Mouse (Mus musculus) ES-Bruce4 (cell line): ENCODE measurements around the gene Cpsf3.

ENCODE experiments used
- CTCF ChIP-seq: IDR thresholded peaks from one replicate; pipeline ENCODE4 v1.8.1; 2011; ENCODE audit warnings: low read depth, low read length
- POLR2A ChIP-seq: IDR thresholded peaks from one replicate; pipeline ENCODE4 v1.8.1; 2011; ENCODE audit warnings: low read length; ENCODE audit not compliant: insufficient read depth

DNA sequence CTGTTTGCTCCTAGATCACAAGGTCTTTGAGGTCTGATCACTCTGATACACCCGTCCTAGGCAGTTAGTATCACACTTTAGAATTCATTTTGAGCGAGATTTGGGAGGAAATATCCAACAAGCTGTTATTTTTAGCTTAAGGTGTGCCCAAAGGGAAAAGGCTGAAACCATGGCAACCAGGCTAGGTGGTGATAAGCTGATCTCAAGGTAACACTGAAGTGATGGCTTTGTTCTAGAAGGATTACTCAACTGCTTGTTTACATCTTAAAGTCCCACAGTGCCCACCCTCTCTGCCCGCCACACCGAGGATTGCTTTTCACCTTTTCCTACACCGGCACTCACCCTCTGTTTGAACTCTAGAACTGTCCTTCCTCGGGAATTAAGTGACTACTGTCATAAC lies 4.5 kb downstream of the Cpsf3 start:
- TF ChIP-seq CTCF (no peak), POLR2A (no peak)
